Comparison of ENCODE assay signal across 8 mouse cellular contexts in genomic region chr9:50850271-50850670, GRCm38 (mm10). TPM values are rescaled to one million over a fixed set of nuclear protein-coding genes. Genes with fewer than 3 reads are reported as not detected.
DNase-seq lines count a peak whose midpoint lies in the region; ATAC-seq and TF ChIP-seq lines count a peak whose summit lies in the region.

No protein-coding gene starts in this region.

- TF ChIP-seq CTCF in forebrain, postnatal 0 days (IDR thresholded peaks at IDR 0.05; ENCODE audit: low read depth), result no peak

- H3K4me1 ChIP-seq in forebrain, postnatal 0 days (ENCODE audit: insufficient read depth), result peaks cover 5% of the 10 kb centered on the region; the same call in 1 of the 2 replicates
- peaks cover 33% of the 10 kb centered on the region for H3K4me1 ChIP-seq in forebrain, embryonic 10.5 days
- H3K4me1 ChIP-seq in heart, embryonic 14.5 days (ENCODE audit: control insufficient read depth in 2 of 2, insufficient read depth in 2 of 2, low read length in 2 of 2), result peaks cover 14 to 29% of the 10 kb centered on the region in 2 experiments
- peaks cover 30% of the 10 kb centered on the region for H3K4me1 ChIP-seq in stomach, embryonic 14.5 days (ENCODE audit: control insufficient read depth, insufficient read depth, low read length)

- H3K4me2 ChIP-seq in forebrain, postnatal 0 days (ENCODE audit: low read depth), result peak overlapping the region; percentile 4; the same call in 1 of the 2 replicates
- H3K4me2 ChIP-seq in heart, embryonic 14.5 days (ENCODE audit: low read length), result peak overlapping the region; percentile 56
- peak overlapping the region; percentile 29 for H3K4me2 ChIP-seq in stomach, embryonic 14.5 days (replicated peaks; ENCODE audit: low read depth, low read length)

- ATAC-seq in forebrain, postnatal 0 days, result no peak
- ATAC-seq in heart, embryonic 14.5 days (ENCODE audit: insufficient number of reproducible peaks, insufficient read depth, low FRiP score, low read depth), result no peak
- no peak for ATAC-seq in stomach, embryonic 14.5 days (ENCODE audit: insufficient number of reproducible peaks, insufficient read depth, low FRiP score, low read depth)

- H3K9ac ChIP-seq in forebrain, postnatal 0 days, result 0 out of 2 replicates have a peak overlapping the region, but pooled peaks have one; percentile 1
- H3K9ac ChIP-seq in heart, embryonic 14.5 days (ENCODE audit: low read length), result peak overlapping the region; percentile 18; the same call in 1 of the 2 replicates
- no peak overlapping the region for H3K9ac ChIP-seq in stomach, embryonic 14.5 days (replicated peaks; ENCODE audit: low read depth, low read length)

- no peak overlapping the region for H3K27ac ChIP-seq in forebrain, postnatal 0 days (ENCODE audit: low read depth, low read length)
- no peak overlapping the region for H3K27ac ChIP-seq in forebrain, embryonic 10.5 days
- no peak overlapping the region for H3K27ac ChIP-seq in heart, embryonic 14.5 days (replicated peaks in 1 of 2; ENCODE audit: control insufficient read depth in 1 of 2, insufficient read depth in 1 of 2, low read depth in 2 of 2, low read length in 2 of 2)
- H3K27ac ChIP-seq in stomach, embryonic 14.5 days (ENCODE audit: low read length), result peak overlapping the region; percentile 71

- 0 out of 2 replicates have a peak, but pooled peaks cover under 1% of the 10 kb centered on the region for H3K36me3 ChIP-seq in forebrain, postnatal 0 days (ENCODE audit: insufficient read depth)
- H3K36me3 ChIP-seq in forebrain, embryonic 10.5 days (replicated peaks), result no peaks in the 10 kb centered on the region
- no peaks in the 10 kb centered on the region for H3K36me3 ChIP-seq in heart, embryonic 14.5 days (ENCODE audit: control insufficient read depth, insufficient read depth, low read length)
- no peaks in the 10 kb centered on the region for H3K36me3 ChIP-seq in stomach, embryonic 14.5 days (ENCODE audit: control insufficient read depth, insufficient read depth, low read length)

- H3K27me3 ChIP-seq in forebrain, postnatal 0 days (ENCODE audit: insufficient read depth, low read length), result no peaks in the 10 kb centered on the region
- no peaks in the 10 kb centered on the region for H3K27me3 ChIP-seq in forebrain, embryonic 10.5 days (ENCODE audit: poor library complexity, severe bottlenecking)
- no peaks in the 10 kb centered on the region for H3K27me3 ChIP-seq in heart, embryonic 14.5 days (ENCODE audit: control insufficient read depth, insufficient read depth, low read length)
- H3K27me3 ChIP-seq in stomach, embryonic 14.5 days (ENCODE audit: control insufficient read depth, insufficient read depth, low read length), result no peaks in the 10 kb centered on the region

- WGBS in forebrain, postnatal 0 days, result 20% methylated on average over 11 of the region's 11 CpGs
- WGBS in forebrain, embryonic 10.5 days, result 12% methylated on average over 11 of the region's 11 CpGs
- 14% methylated on average over 11 of the region's 11 CpGs for WGBS in heart, embryonic 14.5 days
- WGBS in stomach, embryonic 14.5 days, result 20% methylated on average over 11 of the region's 11 CpGs

- H3K4me3 ChIP-seq in forebrain, postnatal 0 days (ENCODE audit: low read depth, low read length), result no peak overlapping the region
- H3K4me3 ChIP-seq in forebrain, embryonic 10.5 days, result no peak overlapping the region
- H3K4me3 ChIP-seq in heart, embryonic 14.5 days (ENCODE audit: control insufficient read depth in 1 of 2, insufficient read depth in 1 of 2, low read depth in 1 of 2, low read length in 2 of 2), result peak overlapping the region in 1 of 2 experiments; percentile 2; a peak in 1 of 4 replicates
- H3K4me3 ChIP-seq in stomach, embryonic 14.5 days (ENCODE audit: low read depth, low read length), result no peak overlapping the region

- no peak for DNase-seq in forebrain, postnatal 0 days
- no peak for DNase-seq in forebrain, embryonic 10.5 days (ENCODE audit: extremely low spot score, low spot score)
- peak; percentile 54 for DNase-seq in lung, postnatal 10 days
- no peak for DNase-seq in lung, postnatal 25 days (ENCODE audit: low spot score)
- DNase-seq in cerebellum, adult 8-10 months, result no peak
- DNase-seq in spleen, postnatal 36 days (ENCODE audit: low spot score in 2 of 2), result no peak

- H3K9me3 ChIP-seq in forebrain, postnatal 0 days (ENCODE audit: low read length), result no peaks in the 10 kb centered on the region
- no peaks in the 10 kb centered on the region for H3K9me3 ChIP-seq in forebrain, embryonic 10.5 days
- H3K9me3 ChIP-seq in heart, embryonic 14.5 days (ENCODE audit: control insufficient read depth, low read length), result no peaks in the 10 kb centered on the region
- no peaks in the 10 kb centered on the region for H3K9me3 ChIP-seq in stomach, embryonic 14.5 days (ENCODE audit: control insufficient read depth, low read depth, low read length)

RNA-seq across cellular contexts. Expression of gene Ppp2r1b, which starts 5.2 kb away (rescaled TPM):
- 15.2 and 26.0 TPM in 2 replicates for total RNA-seq in forebrain, postnatal 0 days (2014; rRNA removed)
- 26.1 and 29.8 TPM in 2 replicates for polyA plus RNA-seq in forebrain, postnatal 0 days (2015; fragmentation: Nextera tagmentation; extraction: Ambion mirVana)
- polyA plus RNA-seq in forebrain, embryonic 10.5 days (2016; fragmentation: Nextera tagmentation; extraction: Ambion mirVana), result 170 and 171 TPM in 2 replicates
- 38.8 and 39.4 TPM in 2 replicates for polyA plus RNA-seq in heart, embryonic 14.5 days (2014; fragmentation: Nextera tagmentation; extraction: Ambion mirVana)
- 73.1 and 77.7 TPM in 2 replicates for polyA plus RNA-seq in stomach, embryonic 14.5 days (2014; fragmentation: Nextera tagmentation; extraction: Ambion mirVana)

Comparison
In these comparisons a context has a peak if more than half of its experiments do, and no peak if none do; other contexts are left out.
1. H3K4me2 ChIP-seq: peak in every context shown above with its lines; median percentile 56 in heart, embryonic 14.5 days; 29 in stomach, embryonic 14.5 days; 4 in forebrain, postnatal 0 days.